ENCODE assay signal across 9 mouse cellular contexts in the genomic region with DNA sequence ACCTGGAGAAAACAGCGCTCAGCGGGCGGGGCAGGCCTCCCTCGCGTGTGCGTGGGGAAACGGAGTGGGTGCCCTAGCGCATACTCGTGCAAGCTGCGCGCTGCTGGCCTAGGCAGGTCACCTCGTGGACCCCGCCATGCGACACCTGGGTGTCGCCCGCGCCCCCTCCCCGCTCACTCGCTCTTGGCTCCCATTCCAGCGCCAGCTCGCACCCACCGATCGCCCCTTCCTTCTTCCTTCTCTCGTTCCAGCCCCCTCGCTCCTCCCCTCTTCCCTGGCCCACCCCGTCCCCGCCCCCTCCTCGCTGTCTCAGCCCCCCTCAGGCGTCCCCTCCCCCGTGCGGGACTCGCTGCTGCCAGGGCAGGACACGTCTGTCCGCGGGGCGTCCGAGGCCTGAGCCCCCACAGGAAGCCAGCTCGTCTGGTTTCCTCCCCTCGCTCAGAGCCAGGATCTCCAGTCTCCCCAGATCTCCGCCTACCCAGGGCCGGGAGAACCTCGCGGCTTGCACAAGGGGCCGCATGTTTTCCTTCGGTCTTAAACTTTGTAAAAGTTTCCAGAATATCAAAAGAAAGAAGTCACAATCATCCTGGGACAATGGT. TPM values are rescaled to one million over a fixed set of nuclear protein-coding genes. Genes with fewer than 3 reads are reported as not detected.
A peak's percentile ranks its signal among the peaks of the same experiment; 100 is the strongest.
DNase-seq lines count a peak whose midpoint lies in the region; ATAC-seq and TF ChIP-seq lines count a peak whose summit lies in the region.
"Had no signal": no experiment of that assay in that cellular context is flagged by ENCODE, and none has a peak within 500 bp of the region (broad histone marks: within the 10 kb centered on the region; RNA-seq: fewer than 3 reads in every experiment).

No protein-coding gene starts in this region.

- intact Hi-C loops in gastrocnemius, adult 2 months (cut with DNase I) = no loop called here
- intact Hi-C loops in gastrocnemius, postnatal 36 days (cut with DNase I) = no loop called here

- 2% methylated on average over 39 of the region's 45 CpGs for WGBS in heart, embryonic 13.5 days

- H3K4me2 ChIP-seq in heart, embryonic 13.5 days = peak overlapping the region; percentile 88

- no peaks in the 10 kb centered on the region for H3K9me3 ChIP-seq in heart, embryonic 13.5 days
- peaks cover 21% of the 10 kb centered on the region for H3K9me3 ChIP-seq in megakaryocyte, embryonic 14.5 days

- no peak for TF ChIP-seq CTCF in gastrocnemius, adult 2 months (IDR thresholded peaks at IDR 0.05)

- H3K27me3 ChIP-seq in heart, embryonic 13.5 days (replicated peaks) = peaks cover 7% of the 10 kb centered on the region
- H3K27me3 ChIP-seq in megakaryocyte, embryonic 14.5 days (replicated peaks) = peaks cover 90% of the 10 kb centered on the region

- peak; percentile 49 for DNase-seq in gastrocnemius, adult 2 months
- no peak for DNase-seq in gastrocnemius, postnatal 36 days
- DNase-seq in embryo, embryonic 10 days (ENCODE audit: low spot score) = peak; percentile 80
- peak; percentile 53 to 68 for DNase-seq in kidney, postnatal 25 days
- peak; percentile 77 for DNase-seq in testis, postnatal 10 days (ENCODE audit: low spot score)
- no peak for DNase-seq in cerebellum, adult 8-10 months

- peak overlapping the region; percentile 70 for H3K4me3 ChIP-seq in gastrocnemius, adult 2 months
- H3K4me3 ChIP-seq in heart, embryonic 13.5 days = peak overlapping the region; percentile 89
- H3K4me3 ChIP-seq in megakaryocyte, embryonic 14.5 days (replicated peaks) = peak overlapping the region; percentile 88

- peak overlapping the region; percentile 58; the same call in 1 of the 2 replicates for H3K27ac ChIP-seq in gastrocnemius, adult 2 months
- peak overlapping the region; percentile 90 for H3K27ac ChIP-seq in heart, embryonic 13.5 days (replicated peaks)
- H3K27ac ChIP-seq: macrophage had no signal

- H3K9ac ChIP-seq in heart, embryonic 13.5 days = peak overlapping the region; percentile 94

- peaks cover 58% of the 10 kb centered on the region for H3K4me1 ChIP-seq in heart, embryonic 13.5 days
- peaks cover 46% of the 10 kb centered on the region for H3K4me1 ChIP-seq in megakaryocyte, embryonic 14.5 days

- ATAC-seq in heart, embryonic 13.5 days (ENCODE audit: extremely low read depth, insufficient number of reproducible peaks, low FRiP score, low TSS enrichment) = peak; percentile 40

- peaks cover 23% of the 10 kb centered on the region for H3K36me3 ChIP-seq in heart, embryonic 13.5 days
- no peaks in the 10 kb centered on the region for H3K36me3 ChIP-seq in megakaryocyte, embryonic 14.5 days (replicated peaks; ENCODE audit: low read length)

RNA-seq across cellular contexts. Expression of a gene that starts 1.4 kb away (rescaled TPM):
- total RNA-seq in gastrocnemius, adult 2 months (2021) = under 1 TPM; 0.31 to 0.42 TPM
- under 1 TPM; 0.36 to 0.96 TPM for total RNA-seq in gastrocnemius, postnatal 36 days (2021)
- 11.9 and 12.5 TPM in 2 replicates for polyA plus RNA-seq in heart, embryonic 13.5 days (2015; fragmentation: Nextera tagmentation; extraction: Ambion mirVana)
- polyA plus RNA-seq in megakaryocyte, embryonic 14.5 days (2012; ENCODE audit: insufficient read depth, low replicate concordance) = 10.4 TPM in 1 of 2 replicates, not detected in the other
- polyA plus RNA-seq: macrophage had no signal

Comparison
In these comparisons a context has a peak if more than half of its experiments do, and no peak if none do; other contexts are left out.
1. DNase-seq: peak in gastrocnemius, adult 2 months (single experiment), embryo, embryonic 10 days (single experiment), kidney, postnatal 25 days (2 of 2) and testis, postnatal 10 days (single experiment); none in gastrocnemius, postnatal 36 days (0 of 2) and cerebellum, adult 8-10 months (single experiment).
2. Peak in every context shown above with its lines, with median percentiles within 50 percentile points of each other: H3K4me3 ChIP-seq.